Mouse (Mus musculus) MEL (cell line): ENCODE results near the gene Gm11037. TPM values are rescaled to one million over a fixed set of nuclear protein-coding genes. Genes with fewer than 3 reads are reported as not detected.

Experiments used
- DNase-seq: peaks from one replicate; pipeline ENCODE4 v3.0.0; 2011; ENCODE audit warnings: low read depth, low spot score
- H3K27ac ChIP-seq: 2 replicates; pipeline ENCODE4 v1.5.1; 2012; ENCODE audit warnings: low read depth, mild to moderate bottlenecking, control low read depth, low read length, moderate library complexity; ENCODE audit not compliant: control insufficient read depth
- H3K27me3 ChIP-seq, 2 experiments: fragments of 150-350 bp in 1 of 2; sonication (generic) in 1 of 2; 2 replicates each; pipeline ENCODE4 v1.6.1; 2012; ENCODE audit warnings: low read length in 2 of 2, mild to moderate bottlenecking in 2 of 2, improper control_type of control experiment in 1 of 2, moderate library complexity in 1 of 2; ENCODE audit not compliant: insufficient read depth in 2 of 2, control insufficient read depth in 1 of 2
- H3K36me3 ChIP-seq, 2 experiments: 2 replicates each; pipeline ENCODE4 v1.6.1; 2012 to 2014; ENCODE audit warnings: low read length in 2 of 2, improper control_type of control experiment in 1 of 2, inconsistent platforms in 1 of 2, mild to moderate bottlenecking in 1 of 2; ENCODE audit not compliant: insufficient read depth in 2 of 2, control insufficient read depth in 1 of 2
- H3K4me1 ChIP-seq, 2 experiments: fragments of 150-350 bp in 1 of 2; sonication (generic) in 1 of 2; 2 replicates each; pipeline ENCODE4 v1.6.1; 2012; ENCODE audit warnings: low read length in 2 of 2, improper control_type of control experiment in 1 of 2, mild to moderate bottlenecking in 1 of 2; ENCODE audit not compliant: insufficient read depth in 2 of 2, control insufficient read depth in 1 of 2
- H3K4me3 ChIP-seq, 2 experiments: fragments of 150-350 bp in 1 of 2; sonication (generic) in 1 of 2; 2 replicates each; pipeline ENCODE4 v1.5.1; 2012; ENCODE audit warnings: low read depth in 2 of 2, low read length in 2 of 2, mild to moderate bottlenecking in 2 of 2, moderate library complexity in 2 of 2, control low read depth in 1 of 2, improper control_type of control experiment in 1 of 2; ENCODE audit not compliant: control insufficient read depth in 1 of 2, insufficient read depth in 1 of 2
- H3K79me2 ChIP-seq: 2 replicates; pipeline ENCODE4 v1.6.1; 2012; ENCODE audit warnings: mild to moderate bottlenecking, low read length, moderate library complexity; ENCODE audit not compliant: control insufficient read depth, poor library complexity, insufficient read depth
- H3K9ac ChIP-seq: 2 replicates; pipeline ENCODE4 v1.6.1; 2012; ENCODE audit warnings: low read depth, mild to moderate bottlenecking, control low read depth, low read length, moderate library complexity; ENCODE audit not compliant: control insufficient read depth, poor library complexity, severe bottlenecking
- H3K9me3 ChIP-seq: fragments of 150-350 bp; sonication (generic); replicated peaks from 2 replicates; pipeline ENCODE4 v1.6.1; 2012; ENCODE audit warnings: mild to moderate bottlenecking, low read length, improper control_type of control experiment, moderate library complexity; ENCODE audit not compliant: insufficient read depth
- CHD1 ChIP-seq: IDR thresholded peaks from 2 replicates; pipeline ENCODE4 v1.6.1; 2012; ENCODE audit warnings: low read depth, mild to moderate bottlenecking, inconsistent platforms, low read length, improper control_type of control experiment
- ELF1 ChIP-seq: IDR thresholded peaks from 2 replicates; pipeline ENCODE4 v1.6.1; 2014; ENCODE audit warnings: low read depth, mild to moderate bottlenecking, inconsistent platforms, low read length, improper control_type of control experiment, moderate library complexity
- EP300 ChIP-seq, 2 experiments: IDR thresholded peaks; 2 replicates each; pipeline ENCODE4 v1.6.1; 2011; ENCODE audit warnings: improper control_type of control experiment in 2 of 2, low read length in 2 of 2, low read depth in 1 of 2, mild to moderate bottlenecking in 1 of 2
- ETS1 ChIP-seq: IDR thresholded peaks from 2 replicates; pipeline ENCODE4 v1.6.1; 2012; ENCODE audit warnings: low read depth, mild to moderate bottlenecking, inconsistent platforms, low read length, improper control_type of control experiment, moderate library complexity
- HCFC1 ChIP-seq: IDR thresholded peaks from 2 replicates; pipeline ENCODE4 v1.6.1; 2012; ENCODE audit warnings: low read depth, mild to moderate bottlenecking, inconsistent platforms, low read length, improper control_type of control experiment, moderate library complexity
- KAT2A ChIP-seq: conservative IDR thresholded peaks from 2 replicates; pipeline ENCODE4 v1.6.1; 2012; ENCODE audit warnings: low read depth, low read length, improper control_type of control experiment, inconsistent platforms
- MAX ChIP-seq: IDR thresholded peaks from 2 replicates; pipeline ENCODE4 v1.6.1; 2011; ENCODE audit warnings: low read length, improper control_type of control experiment
- MXI1 ChIP-seq: IDR thresholded peaks from 2 replicates; pipeline ENCODE4 v1.6.1; 2011; ENCODE audit warnings: mild to moderate bottlenecking, low read depth, low read length, improper control_type of control experiment
- NELFE ChIP-seq: IDR thresholded peaks from 2 replicates; pipeline ENCODE4 v1.6.1; 2011; ENCODE audit warnings: low read depth, low read length, improper control_type of control experiment
- POLR2A ChIP-seq, 2 experiments: IDR thresholded peaks; 2 replicates each; pipeline ENCODE4 v1.6.1; 2011 to 2012; ENCODE audit warnings: low read length in 2 of 2, mild to moderate bottlenecking in 2 of 2, control low read depth in 1 of 2, improper control_type of control experiment in 1 of 2, low read depth in 1 of 2, moderate library complexity in 1 of 2; ENCODE audit not compliant: control insufficient read depth in 1 of 2, insufficient read depth in 1 of 2, poor library complexity in 1 of 2
- POLR2AphosphoS5 ChIP-seq: IDR thresholded peaks from 2 replicates; pipeline ENCODE4 v1.6.1; 2012; ENCODE audit warnings: low read depth, borderline replicate concordance, mild to moderate bottlenecking, inconsistent platforms, low read length, moderate library complexity, mixed read lengths
- RAD21 ChIP-seq: IDR thresholded peaks from 2 replicates; pipeline ENCODE4 v1.6.1; 2011; ENCODE audit warnings: mild to moderate bottlenecking, low read depth, low read length, improper control_type of control experiment
- SIN3A ChIP-seq: IDR thresholded peaks from 2 replicates; pipeline ENCODE4 v1.6.1; 2012; ENCODE audit warnings: low read length, improper control_type of control experiment, inconsistent platforms
- SMC3 ChIP-seq: IDR thresholded peaks from 2 replicates; pipeline ENCODE4 v1.6.1; 2011; ENCODE audit warnings: low read depth, low read length, improper control_type of control experiment
- TAL1 ChIP-seq: IDR thresholded peaks from 2 replicates; pipeline ENCODE4 v1.6.1; 2012; ENCODE audit warnings: mild to moderate bottlenecking, inconsistent platforms, low read length, moderate library complexity, mixed read lengths
- TBP ChIP-seq: IDR thresholded peaks from 2 replicates; pipeline ENCODE4 v1.8.0; 2011; ENCODE audit warnings: low read depth, low read length, improper control_type of control experiment
- USF1 ChIP-seq: IDR thresholded peaks from 2 replicates; pipeline ENCODE4 v1.6.1; 2014; ENCODE audit warnings: low read depth, mild to moderate bottlenecking, inconsistent platforms, low read length, improper control_type of control experiment, moderate library complexity
- ZC3H11A ChIP-seq: IDR thresholded peaks from 2 replicates; pipeline ENCODE4 v1.6.1; 2012; ENCODE audit warnings: low read depth, mild to moderate bottlenecking, inconsistent platforms, low read length, improper control_type of control experiment
- ZMIZ1 ChIP-seq: IDR thresholded peaks from 2 replicates; pipeline ENCODE4 v1.6.1; 2012; ENCODE audit warnings: low read depth, mild to moderate bottlenecking, inconsistent platforms, low read length, improper control_type of control experiment, moderate library complexity
- ZNF384 ChIP-seq: IDR thresholded peaks from 2 replicates; pipeline ENCODE4 v1.6.1; 2012; ENCODE audit warnings: low read depth, mild to moderate bottlenecking, inconsistent platforms, low read length, improper control_type of control experiment
- polyA plus RNA-seq, 2 experiments: library from polyadenylated mRNA; stranded (reverse) in 1 of 2; unstranded in 1 of 2; fragments of >175 nt in 1 of 2; fragments of >200 nt in 1 of 2; gene quantifications; 2 replicates each; pipeline versions ENCODE4 v1.2.1 to v1.2.4; 2012; ENCODE audit warnings: low replicate concordance in 2 of 2, low read depth in 1 of 2; ENCODE audit not compliant: insufficient read length in 2 of 2, insufficient read depth in 1 of 2, missing spikeins in 1 of 2
- total RNA-seq: library from RNA; depleted of rRNA; stranded (reverse); fragments of 300-350 nt; gene quantifications from 2 replicates; pipeline ENCODE4 v1.2.3, GENCODE M21; 2012

Gene Gm11037
- total and polyA plus RNA-seq, 3 experiments, result not detected

DNA sequence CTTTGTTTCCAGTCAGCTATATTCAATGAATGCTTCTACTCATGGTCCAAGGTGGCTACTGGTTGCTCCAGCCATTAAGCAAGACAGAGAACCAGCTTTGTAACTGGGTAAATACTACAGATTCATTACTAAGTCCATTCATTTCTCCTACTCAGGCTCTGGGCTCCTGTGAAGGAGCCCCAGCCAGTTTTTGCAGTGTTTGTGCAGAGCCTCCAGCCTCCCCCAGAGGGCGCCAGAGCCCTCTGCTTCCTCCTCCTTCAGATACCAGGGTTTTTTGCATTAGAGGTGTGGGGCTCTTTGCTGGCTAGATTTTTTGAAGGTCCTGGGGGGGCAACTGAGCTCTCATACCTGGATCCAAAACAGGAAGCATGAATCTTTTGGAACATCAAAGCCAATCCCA, 38.5 kb upstream of the Gm11037 start (continued):
- TF ChIP-seq ETS1, result no peak

DNA sequence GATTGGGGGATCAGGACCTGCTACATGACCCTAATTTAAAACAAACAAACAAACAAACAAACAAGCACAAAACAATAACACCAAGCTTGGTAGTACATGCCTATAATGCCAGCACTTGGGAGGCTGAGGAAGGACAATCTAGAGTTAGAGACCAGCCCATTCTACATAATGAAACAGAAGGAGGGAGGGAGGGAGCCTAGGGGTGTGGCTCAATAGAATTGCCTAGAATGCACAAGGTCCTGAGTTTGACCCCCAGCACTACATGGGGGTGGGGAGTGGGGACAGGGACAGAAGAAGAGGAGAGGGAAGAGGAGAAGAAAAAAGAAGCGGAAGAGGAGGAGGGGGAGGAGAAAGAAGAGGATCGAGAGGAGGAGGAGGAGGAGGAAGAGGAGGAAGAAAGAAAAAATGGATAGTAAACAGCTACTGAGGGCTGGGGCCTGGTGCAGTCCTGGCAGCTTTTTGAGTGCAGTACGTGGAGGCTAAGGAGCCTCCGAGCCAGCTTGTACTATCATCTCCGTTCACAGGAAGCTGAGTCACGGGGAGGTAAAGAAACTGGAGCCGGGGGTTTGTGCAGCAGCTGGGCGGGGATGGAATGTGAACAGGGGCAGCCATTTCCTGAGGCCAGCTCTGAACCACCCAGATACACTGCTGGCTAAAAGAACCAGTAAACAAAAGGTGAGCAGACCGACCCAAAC, 37.0 kb upstream of the Gm11037 start:
- TF ChIP-seq TBP, result peak; percentile 41; the same call in 1 of the 2 replicates
- peak; percentile 46; the same call in 1 of the 2 replicates for TF ChIP-seq ZNF384
- peak; percentile 38; the same call in 1 of the 2 replicates for TF ChIP-seq NELFE
- peak; percentile 42; the same call in 1 of the 2 replicates for TF ChIP-seq HCFC1
- TF ChIP-seq USF1, result peak; percentile 26; the same call in 1 of the 2 replicates
- TF ChIP-seq ETS1, result peak; percentile 59; the same call in 1 of the 2 replicates
- no peak for TF ChIP-seq KAT2A
- no peak for TF ChIP-seq ZMIZ1
- peak; percentile 42; the same call in 1 of the 2 replicates for TF ChIP-seq MXI1
- TF ChIP-seq EP300 (IDR thresholded peaks at IDR 0.05; ENCODE audit: low read depth in 1 of 2, low read length in 2 of 2), result peak; percentile 39 to 54; a peak in 3 of 4 replicates
- TF ChIP-seq MAX, result peak; percentile 25; the same call in 1 of the 2 replicates
- TF ChIP-seq SIN3A, result peak; percentile 72
- peak; percentile 9 for TF ChIP-seq RAD21
- 0 out of 2 replicates have a peak, but pooled peaks have one; percentile 41 for TF ChIP-seq CHD1
- no peak for TF ChIP-seq TAL1
- 0 out of 2 replicates have a peak, but pooled peaks have one; percentile 10 for TF ChIP-seq ZC3H11A
- no peak for TF ChIP-seq ELF1
- 0 out of 2 replicates have a peak, but pooled peaks have one; percentile 21 for TF ChIP-seq SMC3
- peak in 1 of 2 experiments; percentile 44; a peak in 1 of 4 replicates for TF ChIP-seq POLR2A (IDR thresholded peaks at IDR 0.05; ENCODE audit: control insufficient read depth in 1 of 2, insufficient read depth in 1 of 2, low read depth in 1 of 2, low read length in 2 of 2, poor library complexity in 1 of 2)
- no peak for TF ChIP-seq POLR2AphosphoS5
- H3K4me3 ChIP-seq, result peak overlapping the region; percentile 28 to 51
- H3K79me2 ChIP-seq, result no peaks in the 10 kb centered on the region
- H3K4me1 ChIP-seq, result peaks cover 0 to 9% of the 10 kb centered on the region in 2 experiments; a peak in 3 of 4 replicates
- H3K27me3 ChIP-seq, result no peaks in the 10 kb centered on the region
- H3K9ac ChIP-seq, result peak overlapping the region; percentile 68
- H3K9me3 ChIP-seq, result no peaks in the 10 kb centered on the region
- H3K36me3 ChIP-seq, result peaks cover 0 to 4% of the 10 kb centered on the region in 2 experiments; a peak in 2 of 4 replicates
- DNase-seq, result peak; percentile 84
- peak overlapping the region; percentile 90 for H3K27ac ChIP-seq
